In genomic region chr4:132955395-132955791, GRCm38 (mm10) we compare ENCODE assay signal across 17 mouse cellular contexts. TPM values are rescaled to one million over a fixed set of nuclear protein-coding genes. Genes with fewer than 3 reads are reported as not detected.
A peak's percentile ranks its signal among the peaks of the same experiment; 100 is the strongest.
DNase-seq lines count a peak whose midpoint lies in the region; ATAC-seq lines count a peak whose summit lies in the region.
"Had no signal": no experiment of that assay in that cellular context is flagged by ENCODE, and none has a peak within 500 bp of the region (broad histone marks: within the 10 kb centered on the region; RNA-seq: fewer than 3 reads in every experiment).

No protein-coding gene starts in this region.

- no peaks in the 10 kb centered on the region for H3K27me3 ChIP-seq in heart, embryonic 12.5 days (replicated peaks)
- H3K27me3 ChIP-seq in hindbrain, embryonic 13.5 days, result no peaks in the 10 kb centered on the region
- no peaks in the 10 kb centered on the region for H3K27me3 ChIP-seq in hindbrain, embryonic 14.5 days (ENCODE audit: control insufficient read depth, insufficient read depth, low read length)
- no peaks in the 10 kb centered on the region for H3K27me3 ChIP-seq in embryonic facial prominence, embryonic 11.5 days (ENCODE audit: control insufficient read depth, insufficient read depth, low read length)
- H3K27me3 ChIP-seq in limb, embryonic 11.5 days (ENCODE audit: control insufficient read depth, insufficient read depth, low read length), result no peaks in the 10 kb centered on the region

- no peak overlapping the region for H3K4me2 ChIP-seq in heart, embryonic 12.5 days
- H3K4me2 ChIP-seq in hindbrain, embryonic 13.5 days, result no peak overlapping the region
- no peak overlapping the region for H3K4me2 ChIP-seq in hindbrain, embryonic 14.5 days (replicated peaks)
- no peak overlapping the region for H3K4me2 ChIP-seq in embryonic facial prominence, embryonic 11.5 days (ENCODE audit: low read depth, low read length)
- H3K4me2 ChIP-seq in limb, embryonic 11.5 days (ENCODE audit: low read depth, severe bottlenecking), result no peak overlapping the region

- peaks cover 50% of the 10 kb centered on the region for H3K4me1 ChIP-seq in heart, embryonic 12.5 days (replicated peaks)
- peaks cover 27% of the 10 kb centered on the region for H3K4me1 ChIP-seq in hindbrain, embryonic 13.5 days (replicated peaks)
- peaks cover 17% of the 10 kb centered on the region for H3K4me1 ChIP-seq in hindbrain, embryonic 14.5 days (replicated peaks; ENCODE audit: control insufficient read depth, insufficient read depth, low read length)
- H3K4me1 ChIP-seq in embryonic facial prominence, embryonic 11.5 days (ENCODE audit: control insufficient read depth, insufficient read depth, low read length), result 0 out of 2 replicates have a peak, but pooled peaks cover 3% of the 10 kb centered on the region
- peaks cover 39% of the 10 kb centered on the region for H3K4me1 ChIP-seq in limb, embryonic 11.5 days (ENCODE audit: control insufficient read depth, insufficient read depth, low read length)

- WGBS in heart, embryonic 12.5 days, result 23% methylated on average over 2 of the region's 2 CpGs
- 25% methylated on average over 2 of the region's 2 CpGs for WGBS in hindbrain, embryonic 13.5 days
- 28% methylated on average over 2 of the region's 2 CpGs for WGBS in hindbrain, embryonic 14.5 days
- 31% methylated on average over 2 of the region's 2 CpGs for WGBS in embryonic facial prominence, embryonic 11.5 days
- WGBS in limb, embryonic 11.5 days, result 20% methylated on average over 2 of the region's 2 CpGs

- no peak overlapping the region for H3K9ac ChIP-seq in heart, embryonic 12.5 days
- H3K9ac ChIP-seq in hindbrain, embryonic 13.5 days, result 0 out of 2 replicates have a peak overlapping the region, but pooled peaks have one; percentile 15
- H3K9ac ChIP-seq in hindbrain, embryonic 14.5 days, result no peak overlapping the region
- no peak overlapping the region for H3K9ac ChIP-seq in embryonic facial prominence, embryonic 11.5 days (replicated peaks; ENCODE audit: low read length)
- H3K9ac ChIP-seq in limb, embryonic 11.5 days (ENCODE audit: low read length), result no peak overlapping the region
- H3K9ac ChIP-seq: liver, embryonic 14.5 days had no signal

- no peak for ATAC-seq in heart, embryonic 12.5 days (ENCODE audit: insufficient number of reproducible peaks, low FRiP score)
- no peak for ATAC-seq in hindbrain, embryonic 13.5 days (ENCODE audit: low FRiP score)
- no peak for ATAC-seq in hindbrain, embryonic 14.5 days (ENCODE audit: low FRiP score)
- ATAC-seq in embryonic facial prominence, embryonic 11.5 days (replicated peaks; ENCODE audit: insufficient number of reproducible peaks, low FRiP score, low TSS enrichment, low read depth), result no peak
- ATAC-seq in limb, embryonic 11.5 days (ENCODE audit: insufficient number of reproducible peaks, low FRiP score, low TSS enrichment, low read depth), result no peak
- ATAC-seq: forebrain, embryonic 16.5 days; lung, postnatal 0 days had no signal

- DNase-seq in heart, adult 9 months (ENCODE audit: low spot score in 2 of 2), result no peak
- no peak for DNase-seq in hindbrain, embryonic 14.5 days (ENCODE audit: low spot score)
- no peak for DNase-seq in embryonic facial prominence, embryonic 11.5 days (ENCODE audit: low spot score)
- no peak for DNase-seq in limb, embryonic 11.5 days (ENCODE audit: low spot score)
- no peak for DNase-seq in natural killer cell, adult 2 months (ENCODE audit: low spot score in 2 of 2)
- DNase-seq: adrenal gland, adult 2 months; B cell, adult 2 months; gastrocnemius, postnatal 36 days; heart, postnatal 4 days; kidney, adult 11 months; right cerebral cortex, postnatal 4 days had no signal

- no peaks in the 10 kb centered on the region for H3K9me3 ChIP-seq in heart, embryonic 12.5 days (replicated peaks)
- no peaks in the 10 kb centered on the region for H3K9me3 ChIP-seq in hindbrain, embryonic 13.5 days
- H3K9me3 ChIP-seq in hindbrain, embryonic 14.5 days (ENCODE audit: control insufficient read depth, low read length), result no peaks in the 10 kb centered on the region
- H3K9me3 ChIP-seq in embryonic facial prominence, embryonic 11.5 days (replicated peaks; ENCODE audit: control insufficient read depth, low read length), result no peaks in the 10 kb centered on the region
- H3K9me3 ChIP-seq in limb, embryonic 11.5 days (ENCODE audit: control insufficient read depth, low read length), result no peaks in the 10 kb centered on the region

- no peak overlapping the region for H3K4me3 ChIP-seq in heart, embryonic 12.5 days
- no peak overlapping the region for H3K4me3 ChIP-seq in hindbrain, embryonic 13.5 days
- no peak overlapping the region for H3K4me3 ChIP-seq in hindbrain, embryonic 14.5 days (replicated peaks; ENCODE audit: low read length)
- H3K4me3 ChIP-seq in embryonic facial prominence, embryonic 11.5 days (ENCODE audit: low read depth, low read length), result no peak overlapping the region
- no peak overlapping the region for H3K4me3 ChIP-seq in limb, embryonic 11.5 days (ENCODE audit: low read depth, low read length)

- H3K27ac ChIP-seq in heart, embryonic 12.5 days (ENCODE audit: poor library complexity, severe bottlenecking), result peak overlapping the region; percentile 31
- no peak overlapping the region for H3K27ac ChIP-seq in hindbrain, embryonic 13.5 days
- no peak overlapping the region for H3K27ac ChIP-seq in hindbrain, embryonic 14.5 days
- H3K27ac ChIP-seq in embryonic facial prominence, embryonic 11.5 days (replicated peaks; ENCODE audit: low read depth, low read length), result peak overlapping the region; percentile 44
- H3K27ac ChIP-seq in limb, embryonic 11.5 days (replicated peaks; ENCODE audit: low read depth, low read length), result 0 out of 2 replicates have a peak overlapping the region, but pooled peaks have one; percentile 33
- H3K27ac ChIP-seq: liver, embryonic 14.5 days; stomach, postnatal 0 days had no signal

- no peaks in the 10 kb centered on the region for H3K36me3 ChIP-seq in heart, embryonic 12.5 days
- H3K36me3 ChIP-seq in hindbrain, embryonic 13.5 days, result no peaks in the 10 kb centered on the region
- no peaks in the 10 kb centered on the region for H3K36me3 ChIP-seq in hindbrain, embryonic 14.5 days (replicated peaks; ENCODE audit: control insufficient read depth, insufficient read depth)
- no peaks in the 10 kb centered on the region for H3K36me3 ChIP-seq in embryonic facial prominence, embryonic 11.5 days (replicated peaks; ENCODE audit: control insufficient read depth, insufficient read depth, low read depth, low read length)
- H3K36me3 ChIP-seq in limb, embryonic 11.5 days (ENCODE audit: control insufficient read depth, insufficient read depth, low read length), result no peaks in the 10 kb centered on the region

RNA-seq across cellular contexts. Expression of gene Fgr, which starts 18.5 kb away (rescaled TPM):
- 0.19 and 0.23 TPM in 2 replicates for polyA plus RNA-seq in heart, embryonic 12.5 days (2016; fragmentation: Nextera tagmentation; extraction: Ambion mirVana)
- 0.13 TPM in 1 of 2 replicates, not detected in the other for polyA plus RNA-seq in hindbrain, embryonic 13.5 days (2015; fragmentation: Nextera tagmentation; extraction: Ambion mirVana)
- polyA plus RNA-seq in hindbrain, embryonic 14.5 days (2014; fragmentation: Nextera tagmentation; extraction: Ambion mirVana), result 0.14 and 0.17 TPM in 2 replicates
- polyA plus RNA-seq in embryonic facial prominence, embryonic 11.5 days (2014; fragmentation: Nextera tagmentation; extraction: Ambion mirVana), result 0.08 and 0.20 TPM in 2 replicates
- 0.17 and 0.35 TPM in 2 replicates for polyA plus RNA-seq in limb, embryonic 11.5 days (2014; fragmentation: Nextera tagmentation; extraction: Ambion mirVana)
- polyA plus RNA-seq: forebrain, embryonic 16.5 days had no signal

RNA-seq across cellular contexts. Expression of gene Fam76a, which starts 33.0 kb away (rescaled TPM):
- polyA plus RNA-seq in heart, embryonic 12.5 days (2016; fragmentation: Nextera tagmentation; extraction: Ambion mirVana), result 25.9 and 29.0 TPM in 2 replicates
- 38.7 and 38.9 TPM in 2 replicates for polyA plus RNA-seq in hindbrain, embryonic 13.5 days (2015; fragmentation: Nextera tagmentation; extraction: Ambion mirVana)
- 37.7 and 39.5 TPM in 2 replicates for polyA plus RNA-seq in hindbrain, embryonic 14.5 days (2014; fragmentation: Nextera tagmentation; extraction: Ambion mirVana)
- polyA plus RNA-seq in embryonic facial prominence, embryonic 11.5 days (2014; fragmentation: Nextera tagmentation; extraction: Ambion mirVana), result 26.3 and 36.6 TPM in 2 replicates
- polyA plus RNA-seq in limb, embryonic 11.5 days (2014; fragmentation: Nextera tagmentation; extraction: Ambion mirVana), result 30.1 and 32.9 TPM in 2 replicates

RNA-seq across cellular contexts. Expression of gene Ahdc1, which starts 55.7 kb away (rescaled TPM):
- polyA plus RNA-seq in heart, embryonic 12.5 days (2016; fragmentation: Nextera tagmentation; extraction: Ambion mirVana), result 11.6 and 11.7 TPM in 2 replicates
- 11.0 and 12.5 TPM in 2 replicates for polyA plus RNA-seq in hindbrain, embryonic 13.5 days (2015; fragmentation: Nextera tagmentation; extraction: Ambion mirVana)
- 12.9 and 13.4 TPM in 2 replicates for polyA plus RNA-seq in hindbrain, embryonic 14.5 days (2014; fragmentation: Nextera tagmentation; extraction: Ambion mirVana)
- polyA plus RNA-seq in embryonic facial prominence, embryonic 11.5 days (2014; fragmentation: Nextera tagmentation; extraction: Ambion mirVana), result 6.6 and 7.7 TPM in 2 replicates
- polyA plus RNA-seq in limb, embryonic 11.5 days (2014; fragmentation: Nextera tagmentation; extraction: Ambion mirVana), result 10.2 and 10.5 TPM in 2 replicates

Comparison
In these comparisons a context has a peak if more than half of its experiments do, and no peak if none do; other contexts are left out.
1. H3K27ac ChIP-seq: peak in heart, embryonic 12.5 days (single experiment), embryonic facial prominence, embryonic 11.5 days (single experiment) and limb, embryonic 11.5 days (single experiment); none in hindbrain, embryonic 13.5 days (single experiment) and hindbrain, embryonic 14.5 days (single experiment).